Mouse (Mus musculus) adrenal gland, adult (tissue): ENCODE data around the gene Senp8.
A peak's percentile ranks its signal among the peaks of the same experiment; 100 is the strongest.

Source experiments
- DNase-seq, 2 experiments: peaks; one replicate each; pipeline ENCODE4 v3.0.0; 2022 to 2023; ENCODE audit warnings: low spot score in 1 of 2; ENCODE audit not compliant: inconsistent age in 2 of 2

Senp8 gene

DNA sequence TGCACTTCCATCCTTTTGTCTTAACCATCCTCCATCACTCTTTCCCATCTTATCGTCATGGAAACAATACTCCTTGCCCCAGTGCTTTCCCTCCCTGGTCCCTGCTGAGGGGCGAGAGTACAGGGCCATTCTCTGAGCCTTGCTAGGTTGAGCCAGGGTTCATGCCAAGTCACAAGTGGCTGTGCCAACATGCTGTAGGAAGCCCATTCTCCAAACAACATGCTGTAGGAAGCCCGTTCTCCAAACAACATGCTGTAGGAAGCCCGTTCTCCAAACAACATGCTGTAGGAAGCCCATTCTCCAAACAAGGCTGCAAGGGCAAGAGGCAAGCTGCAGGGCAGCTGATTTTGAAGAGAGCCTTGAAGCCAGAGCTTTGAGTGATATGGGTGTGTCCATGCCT lies 32.3 kb downstream of the Senp8 start:
- no peak for DNase-seq

DNA sequence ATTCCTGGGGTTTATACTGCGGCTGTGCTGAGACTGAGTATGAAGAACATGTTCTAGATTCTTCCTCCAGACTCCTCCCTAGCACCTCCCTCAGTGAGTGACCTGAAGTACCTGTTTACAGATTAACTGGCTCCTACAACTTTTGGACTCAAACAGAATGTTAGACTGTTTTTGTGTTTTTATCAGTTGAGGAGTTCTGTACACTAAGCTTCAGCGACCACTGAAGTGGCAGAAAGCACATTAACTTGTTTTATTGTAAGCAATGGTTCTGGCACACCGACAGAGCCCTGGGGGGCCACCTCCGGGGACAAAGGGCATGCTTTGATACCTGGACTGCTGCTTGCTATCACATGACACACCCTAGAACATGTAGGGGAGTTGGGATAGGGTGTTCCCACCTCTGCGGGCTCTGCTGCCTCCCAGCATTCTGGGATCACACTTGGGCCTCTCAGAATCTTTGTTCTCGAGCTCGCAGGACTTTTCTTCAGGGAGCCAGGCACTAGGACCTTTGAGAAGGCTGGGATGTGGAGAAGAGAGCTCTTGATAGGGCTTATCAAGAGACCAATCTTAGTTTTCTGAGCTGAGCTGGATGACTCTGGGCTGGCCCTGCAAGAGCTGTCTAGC lies 34.1 kb downstream of the Senp8 start:
- no peak for DNase-seq

DNA sequence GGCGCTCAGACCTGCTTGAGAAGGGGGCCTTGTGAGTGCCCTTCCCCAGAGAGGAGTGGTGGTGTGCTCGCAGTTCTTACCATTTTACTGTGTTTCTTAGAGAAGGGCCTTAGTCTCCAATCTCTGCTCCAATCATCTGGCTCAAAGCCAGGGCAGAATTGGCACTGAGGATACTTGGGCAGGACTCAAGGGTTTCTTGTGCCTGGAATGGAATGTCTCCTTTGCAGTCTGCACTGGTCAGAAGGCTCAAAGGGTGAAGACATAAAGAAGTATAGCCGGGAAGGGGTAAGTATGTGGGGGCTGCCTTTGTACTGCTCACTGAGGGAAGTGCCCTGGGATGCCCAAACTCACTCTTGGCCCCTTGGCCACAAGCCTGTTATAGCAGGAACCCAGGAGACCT lies 41.3 kb downstream of the Senp8 start:
- DNase-seq = peak in 1 of 2 experiments; percentile 39

DNA sequence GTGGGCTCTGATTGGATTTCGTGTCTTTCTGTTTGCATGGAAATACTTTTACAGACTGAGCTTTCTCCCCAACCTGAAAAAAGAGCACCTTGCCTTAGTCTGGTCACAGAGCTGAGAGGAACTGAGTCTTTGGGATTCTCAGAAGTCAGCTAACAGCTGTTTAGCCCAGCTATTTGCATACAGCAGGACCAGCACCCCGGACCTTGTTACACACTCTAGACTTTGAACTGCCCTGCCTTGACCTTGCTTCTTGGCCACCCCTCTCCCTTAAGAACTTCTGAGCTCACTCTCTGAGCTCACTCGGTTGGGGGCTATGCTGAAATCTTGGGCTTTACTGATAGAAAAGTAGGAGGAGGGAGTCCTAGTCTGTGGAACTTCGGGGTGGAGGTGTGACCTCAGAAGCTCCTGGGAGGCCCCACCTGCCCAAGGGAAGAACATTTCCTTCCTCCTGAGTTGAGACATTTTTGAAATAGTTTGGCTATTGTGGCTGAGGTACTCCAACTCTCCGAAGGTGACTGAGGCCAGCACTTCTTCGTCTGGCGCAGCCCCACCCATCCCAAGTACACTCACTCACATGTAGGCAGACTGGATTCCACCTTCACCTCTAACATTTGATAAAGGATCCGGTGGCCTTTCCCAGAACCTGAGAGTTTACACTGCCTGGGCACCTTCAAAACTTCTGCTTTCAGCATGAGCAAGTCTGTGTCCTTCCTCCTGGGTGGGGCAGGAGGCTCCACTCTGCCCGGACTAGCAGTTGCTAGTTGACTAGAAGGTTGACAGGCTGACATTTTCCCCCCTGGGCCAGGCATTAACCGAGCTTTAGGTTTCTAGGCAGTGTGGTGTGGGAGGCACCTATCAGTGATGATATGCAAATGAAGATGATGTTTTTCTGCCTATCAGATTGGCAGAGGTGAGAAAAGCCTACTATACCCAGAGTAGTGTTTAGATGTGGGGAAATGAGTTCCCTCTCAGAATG lies 43.4 kb downstream of the Senp8 start:
- DNase-seq = no peak

DNA sequence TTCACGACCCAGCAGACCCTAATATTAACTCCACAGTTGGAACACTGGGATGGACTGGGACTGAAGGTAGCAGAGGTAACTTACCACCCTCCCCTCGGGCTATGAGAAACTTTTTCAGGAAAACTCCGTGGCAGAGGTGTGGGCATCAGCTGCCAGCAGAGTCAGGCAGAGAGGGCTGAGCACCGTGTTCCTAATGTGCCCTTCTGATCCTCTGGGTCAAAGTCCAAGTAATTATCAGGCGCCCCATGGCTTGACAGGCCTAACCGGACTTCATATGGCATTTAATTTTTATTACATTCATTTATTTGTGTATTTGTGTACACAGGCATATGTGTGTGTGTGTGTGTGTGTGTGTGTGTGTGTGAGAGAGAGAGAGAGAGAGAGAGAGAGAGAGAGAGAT lies 47.4 kb downstream of the Senp8 start:
- DNase-seq = no peak

DNA sequence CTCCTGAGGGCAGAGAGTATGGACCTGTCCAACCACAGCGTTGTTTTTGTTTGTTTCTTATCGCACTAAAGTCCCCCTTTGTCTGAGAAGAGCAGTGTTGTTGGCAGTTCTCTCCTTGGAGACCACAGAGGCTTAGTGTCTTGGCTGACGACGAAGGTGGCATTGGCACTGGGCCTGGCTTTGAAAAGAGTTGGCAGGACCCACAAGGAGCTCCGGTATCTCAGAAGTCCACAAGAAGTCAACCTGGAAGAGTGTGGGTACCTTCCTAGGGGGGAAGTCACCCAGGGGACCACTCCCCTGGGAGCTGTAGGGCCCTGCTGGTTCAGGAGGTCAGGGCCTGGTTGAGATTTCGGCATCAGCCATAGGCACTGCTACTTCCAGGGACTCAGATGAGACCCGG lies 49.4 kb downstream of the Senp8 start:
- no peak for DNase-seq

DNA sequence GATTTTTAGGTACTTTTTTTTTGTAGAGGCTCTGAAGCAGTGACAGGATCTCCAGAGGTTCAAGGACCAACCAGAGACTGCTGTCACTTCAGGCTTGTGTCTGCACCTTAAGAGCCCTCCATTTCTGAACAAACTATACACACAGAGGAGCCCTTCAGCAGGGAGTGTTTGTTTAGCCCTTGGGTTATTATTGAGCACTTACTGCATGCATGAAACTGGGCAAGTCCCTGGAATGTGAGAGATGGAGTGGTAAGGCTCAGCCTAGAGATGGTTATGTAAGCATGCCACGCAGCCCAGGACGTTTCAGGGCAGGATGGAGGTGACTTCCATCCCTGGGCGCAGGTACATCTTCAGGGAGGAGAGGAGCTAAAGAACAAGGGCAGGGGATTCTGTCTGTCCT lies 54.1 kb downstream of the Senp8 start:
- no peak for DNase-seq

DNA sequence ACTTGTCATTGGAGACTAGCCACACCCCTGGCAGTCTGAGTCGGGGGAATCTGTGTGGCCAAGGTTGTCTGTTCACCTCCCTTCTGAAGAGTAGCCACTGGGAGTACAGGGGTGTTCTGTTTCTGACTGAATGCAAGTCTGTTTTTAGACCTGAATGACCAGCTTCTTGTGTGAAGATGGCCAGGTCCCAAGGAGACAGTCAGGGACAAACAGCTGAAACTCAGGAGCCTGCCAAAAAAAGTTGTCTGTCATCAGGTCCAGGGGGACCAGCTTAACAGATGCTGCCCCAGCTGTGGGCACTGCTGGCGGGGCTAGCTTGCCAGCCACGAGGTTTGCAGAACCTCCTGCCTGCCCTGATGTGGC lies 55.1 kb downstream of the Senp8 start:
- DNase-seq = no peak

DNA sequence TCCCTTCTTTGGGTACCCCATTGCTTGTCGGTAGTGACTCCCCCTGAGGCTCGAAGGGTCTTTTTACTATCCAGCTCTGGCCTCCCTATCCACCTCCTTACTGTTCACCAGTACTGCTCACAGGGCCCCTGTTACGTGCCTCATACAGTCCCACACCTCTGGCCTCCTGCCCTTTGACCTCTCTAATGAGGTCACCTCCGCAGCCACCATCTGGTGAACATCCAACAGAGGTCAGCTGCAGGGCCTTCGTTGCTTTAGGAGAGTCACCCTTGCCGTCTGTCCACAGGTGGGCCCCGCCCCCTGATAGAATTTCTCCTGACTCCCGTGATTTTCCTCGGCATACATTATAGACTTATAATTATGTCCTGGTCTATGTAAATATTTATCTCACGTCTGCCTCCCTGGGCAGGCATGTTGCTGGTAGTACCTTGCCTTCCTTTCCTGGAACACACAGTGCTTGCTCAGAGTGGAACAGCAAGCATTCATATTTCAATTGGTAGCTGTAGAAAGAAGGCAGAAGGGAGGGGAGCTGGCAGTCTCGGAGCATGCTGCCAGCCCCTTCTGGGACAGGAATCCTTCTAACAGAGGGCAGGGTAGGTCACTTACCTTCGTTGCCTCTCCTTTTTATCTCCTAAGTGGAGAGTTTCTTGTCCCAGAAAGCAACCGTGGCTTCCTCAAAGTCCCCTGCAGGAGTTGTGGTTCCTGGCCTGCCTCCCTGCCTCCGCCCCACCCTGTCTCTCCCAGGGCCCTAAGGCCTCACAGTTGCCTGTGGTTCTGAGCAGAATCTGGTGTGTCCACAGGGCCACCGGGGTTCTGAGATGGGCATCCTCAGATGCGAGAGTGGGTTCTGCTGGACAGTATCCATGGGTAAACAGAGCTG lies 55.7 kb downstream of the Senp8 start:
- no peak for DNase-seq

DNA sequence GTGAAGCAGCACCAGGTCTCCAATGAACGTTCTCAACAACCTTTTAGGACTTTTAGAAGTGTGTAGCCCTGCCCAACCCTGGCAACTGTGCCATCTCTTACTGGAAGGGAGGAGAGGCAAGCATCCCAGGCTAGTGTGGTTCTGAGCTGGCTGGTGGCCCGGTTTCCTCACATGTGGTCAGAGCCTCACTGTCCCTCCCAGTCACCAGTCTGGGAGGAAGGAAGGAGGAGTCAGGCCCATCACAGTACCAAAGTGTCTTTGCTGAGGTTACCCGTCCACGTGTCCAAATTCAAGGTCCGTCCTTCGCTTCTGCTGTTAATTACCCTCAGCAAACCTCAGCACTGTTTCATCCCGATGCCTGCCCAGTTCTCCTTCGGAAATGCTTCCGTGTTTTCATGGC lies 58.4 kb downstream of the Senp8 start:
- DNase-seq = peak in 1 of 2 experiments; percentile 62

DNA sequence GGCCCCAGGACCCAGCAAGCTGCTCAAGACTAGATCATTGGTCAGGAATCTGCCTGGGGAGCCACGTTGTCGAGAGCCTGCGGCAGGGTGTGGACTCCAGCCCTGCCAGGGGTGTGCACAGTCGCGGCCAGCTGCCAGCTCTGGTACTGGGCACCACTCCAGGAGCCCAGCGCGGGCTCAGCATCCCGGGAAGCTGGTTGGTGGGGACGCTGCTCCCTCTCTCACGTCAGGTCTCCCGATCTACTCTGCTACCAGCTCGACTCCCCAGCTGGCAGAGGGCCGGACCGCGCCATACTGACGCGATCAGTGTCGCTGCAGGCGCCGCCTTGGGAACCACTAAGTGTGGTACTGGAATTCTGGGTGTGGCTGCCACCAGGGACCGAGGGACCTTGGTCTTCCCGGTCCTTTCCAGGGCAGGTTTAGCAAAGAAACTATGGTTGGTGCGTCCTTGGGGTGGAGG lies 58.8 kb downstream of the Senp8 start:
- peak; percentile 78 to 91 for DNase-seq

DNA sequence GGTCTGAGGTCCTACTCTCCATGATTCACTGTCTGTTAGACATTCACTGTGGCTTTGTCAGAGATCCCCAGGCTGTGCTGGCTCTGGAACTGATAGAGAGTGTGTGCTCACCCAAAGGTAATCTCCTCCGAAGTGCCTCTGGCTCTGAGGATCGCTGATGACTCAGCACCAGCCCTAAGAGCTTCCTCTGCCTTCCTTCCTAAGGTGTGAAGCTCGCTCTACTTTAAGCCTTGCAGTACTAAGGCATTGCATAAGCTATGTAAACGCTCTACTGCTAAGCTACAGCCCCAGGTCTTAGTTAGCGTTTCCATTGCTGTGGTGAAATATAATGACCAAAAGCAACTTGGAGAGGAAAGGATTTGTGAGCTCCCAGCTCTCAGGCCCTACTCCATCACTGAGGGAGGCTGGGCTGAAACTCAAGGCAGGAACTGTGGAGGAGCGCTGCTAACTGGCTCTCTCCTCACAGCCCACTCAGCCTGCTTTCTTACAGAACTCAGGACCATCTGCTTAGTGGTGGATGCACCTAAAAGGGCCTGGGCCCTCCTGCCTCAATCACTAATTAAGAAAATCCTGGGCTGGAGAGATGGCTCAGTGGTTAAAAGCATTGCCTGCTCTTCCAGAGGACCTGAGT lies 63.0 kb downstream of the Senp8 start:
- DNase-seq = no peak
